Mouse (Mus musculus) intestine, embryonic 16.5 days (tissue): ENCODE results near the gene Hfe2. TPM values are rescaled to one million over a fixed set of nuclear protein-coding genes. Genes with fewer than 3 reads are reported as not detected.

ENCODE experiments used
- ATAC-seq: fragments of 200-750 bp; cut with Nextera tagmentation; 2 replicates; pipeline ENCODE4 v1.8.0; 2017; ENCODE audit warnings: moderate TSS enrichment, moderate library complexity
- H3K27ac ChIP-seq: fragments of 300-500 bp; sonication (generic); 2 replicates; pipeline ENCODE4 v1.5.1; 2014; ENCODE audit warnings: mild to moderate bottlenecking, low read length
- H3K27me3 ChIP-seq: fragments of 300-500 bp; sonication (generic); replicated peaks from 2 replicates; pipeline ENCODE4 v1.6.1; 2014; ENCODE audit warnings: low read length, control low read depth, mixed read lengths; ENCODE audit not compliant: control insufficient read depth, insufficient read depth
- H3K36me3 ChIP-seq: fragments of 300-500 bp; sonication (generic); 2 replicates; pipeline ENCODE4 v1.6.1; 2014; ENCODE audit warnings: low read length, control low read depth; ENCODE audit not compliant: control insufficient read depth, insufficient read depth
- H3K4me1 ChIP-seq: fragments of 300-500 bp; sonication (generic); 2 replicates; pipeline ENCODE4 v1.6.1; 2014; ENCODE audit warnings: low read length, control low read depth, mixed read lengths; ENCODE audit not compliant: control insufficient read depth, insufficient read depth
- H3K4me2 ChIP-seq: fragments of 300-500 bp; sonication (generic); 2 replicates; pipeline ENCODE4 v1.6.1; 2014; ENCODE audit warnings: low read depth, low read length, control low read depth
- H3K4me3 ChIP-seq: fragments of 300-500 bp; sonication (generic); 2 replicates; pipeline ENCODE4 v1.5.1; 2014; ENCODE audit warnings: mild to moderate bottlenecking, low read length
- H3K9ac ChIP-seq: fragments of 300-500 bp; sonication (generic); 2 replicates; pipeline ENCODE4 v1.6.1; 2014; ENCODE audit warnings: low read depth, low read length
- H3K9me3 ChIP-seq: fragments of 300-500 bp; sonication (generic); 2 replicates; pipeline ENCODE4 v1.6.1; 2016; ENCODE audit warnings: low read length, control low read depth; ENCODE audit not compliant: control insufficient read depth
- WGBS: fragments of 180-500 bp; shearing (Covaris S2); extraction: QIAGEN DNeasy Blood & Tissue Kit; methylation state at CpG from one replicate; pipeline ENCODE4 v1.1.7; 2014; 5-methylcytosine and 5-hydroxymethylcytosine counted together
- polyA plus RNA-seq: library from polyadenylated mRNA; unstranded; fragments of >200 nt; fragmentation: Nextera tagmentation; extraction: Ambion mirVana; gene quantifications from 2 replicates; pipeline ENCODE4 v1.2.1, GENCODE M21; 2015

Gene Hfe2
- polyA plus RNA-seq, 1 experiment from 2014 or later, result 0.37 TPM

GRCm38 (mm10) chr3:96541328-96542078 is 16.5 kb downstream of the Hfe2 start:
- no peak overlapping the region for H3K9ac ChIP-seq

GRCm38 (mm10) chr3:96542554-96542953 is 17.6 kb downstream of the Hfe2 start:
- 79% methylated on average over 8 of the region's 8 CpGs for WGBS

More at GRCm38 (mm10) chr3:96541328-96542078, 16.5 kb downstream of the Hfe2 start:
- Histone ChIP-seq H3K4me2 (no peak overlapping the region), H3K4me3 (no peak overlapping the region), H3K4me1 (no peaks in the 10 kb centered on the region), H3K9me3 (no peaks in the 10 kb centered on the region), H3K27me3 (no peaks in the 10 kb centered on the region), H3K36me3 (no peaks in the 10 kb centered on the region), H3K27ac (no peak overlapping the region)
- ATAC-seq, result no peak
- 22% methylated on average over 14 of the region's 14 CpGs for WGBS

GRCm38 (mm10) chr3:96543345-96543744 is 18.4 kb downstream of the Hfe2 start:
- H3K27me3 ChIP-seq, result no peaks in the 10 kb centered on the region
- H3K36me3 ChIP-seq, result no peaks in the 10 kb centered on the region
- no peaks in the 10 kb centered on the region for H3K9me3 ChIP-seq
- no peak overlapping the region for H3K4me3 ChIP-seq
- 79% methylated on average over 11 of the region's 11 CpGs for WGBS
- no peak for ATAC-seq
- no peak overlapping the region for H3K27ac ChIP-seq
- H3K4me2 ChIP-seq, result no peak overlapping the region
- 0 out of 2 replicates have a peak, but pooled peaks cover 2% of the 10 kb centered on the region for H3K4me1 ChIP-seq
- no peak overlapping the region for H3K9ac ChIP-seq

More at GRCm38 (mm10) chr3:96542554-96542953, 17.6 kb downstream of the Hfe2 start:
- no peaks in the 10 kb centered on the region for H3K27me3 ChIP-seq
- no peaks in the 10 kb centered on the region for H3K9me3 ChIP-seq
- H3K4me2 ChIP-seq, result no peak overlapping the region
- H3K4me1 ChIP-seq, result 0 out of 2 replicates have a peak, but pooled peaks cover under 1% of the 10 kb centered on the region
- H3K4me3 ChIP-seq, result no peak overlapping the region
- no peak for ATAC-seq
- no peaks in the 10 kb centered on the region for H3K36me3 ChIP-seq
- H3K27ac ChIP-seq, result no peak overlapping the region
- no peak overlapping the region for H3K9ac ChIP-seq

- Histone ChIP-seq H3K4me1 (0 out of 2 replicates have a peak, but pooled peaks cover 2% of the 10 kb centered on the region), H3K27me3 (no peaks in the 10 kb centered on the region), H3K9me3 (no peaks in the 10 kb centered on the region), H3K36me3 (no peaks in the 10 kb centered on the region), H3K9ac (no peak overlapping the region), H3K4me3 (no peak overlapping the region), H3K27ac (no peak overlapping the region), H3K4me2 (no peak overlapping the region)
- 17% methylated on average over 1 of the region's 1 CpGs for WGBS
- no peak for ATAC-seq
These were observed 20.6 kb downstream of the Hfe2 start for GRCm38 (mm10) chr3:96545565-96545964.

- Histone ChIP-seq H3K9ac (0 out of 2 replicates have a peak overlapping the region, but pooled peaks have one; percentile 17), H3K27me3 (no peaks in the 10 kb centered on the region), H3K4me2 (peak overlapping the region; percentile 7; the same call in 1 of the 2 replicates), H3K9me3 (no peaks in the 10 kb centered on the region), H3K4me1 (peaks cover 7% of the 10 kb centered on the region; the same call in 1 of the 2 replicates), H3K4me3 (no peak overlapping the region), H3K27ac (no peak overlapping the region), H3K36me3 (no peaks in the 10 kb centered on the region)
- 41% methylated on average over 4 of the region's 4 CpGs for whole genome bisulfite sequencing
- no peak for ATAC-seq
These were observed 21.9 kb downstream of the Hfe2 start for GRCm38 (mm10) chr3:96546880-96547279.

GRCm38 (mm10) chr3:96547389-96547960 is 22.5 kb downstream of the Hfe2 start:
- 0 out of 2 replicates have a peak, but pooled peaks have one; percentile 51 for ATAC-seq
- Histone ChIP-seq H3K27ac (no peak overlapping the region), H3K4me1 (peaks cover 9% of the 10 kb centered on the region; the same call in 1 of the 2 replicates), H3K9ac (no peak overlapping the region), H3K9me3 (no peaks in the 10 kb centered on the region), H3K4me2 (peak overlapping the region; percentile 7; the same call in 1 of the 2 replicates), H3K4me3 (no peak overlapping the region), H3K36me3 (no peaks in the 10 kb centered on the region), H3K27me3 (no peaks in the 10 kb centered on the region)
- 9% methylated on average over 14 of the region's 14 CpGs for WGBS

GRCm38 (mm10) chr3:96548824-96549223 is 23.9 kb downstream of the Hfe2 start:
- Histone ChIP-seq H3K27ac (no peak overlapping the region), H3K36me3 (no peaks in the 10 kb centered on the region), H3K4me2 (no peak overlapping the region), H3K9me3 (no peaks in the 10 kb centered on the region), H3K27me3 (no peaks in the 10 kb centered on the region), H3K4me3 (no peak overlapping the region), H3K4me1 (peaks cover 9% of the 10 kb centered on the region; the same call in 1 of the 2 replicates), H3K9ac (no peak overlapping the region)
- WGBS, result 78% methylated on average over 7 of the region's 7 CpGs
- no peak for ATAC-seq

- Histone ChIP-seq H3K27me3 (no peaks in the 10 kb centered on the region), H3K4me2 (no peak overlapping the region), H3K9me3 (no peaks in the 10 kb centered on the region), H3K27ac (no peak overlapping the region), H3K4me1 (peaks cover 9% of the 10 kb centered on the region; the same call in 1 of the 2 replicates), H3K4me3 (no peak overlapping the region), H3K36me3 (no peaks in the 10 kb centered on the region), H3K9ac (no peak overlapping the region)
- no peak for ATAC-seq
- WGBS, result 81% methylated on average over 5 of the region's 5 CpGs
These were observed 24.4 kb downstream of the Hfe2 start for GRCm38 (mm10) chr3:96549346-96549745.

- ATAC-seq, result peak; percentile 19; the same call in 1 of the 2 replicates
- H3K4me2 ChIP-seq, result no peak overlapping the region
- H3K9ac ChIP-seq, result peak overlapping the region; percentile 3; the same call in 1 of the 2 replicates
These were observed 26.2 kb downstream of the Hfe2 start for GRCm38 (mm10) chr3:96551203-96551602.

More at GRCm38 (mm10) chr3:96551203-96551602, 26.2 kb downstream of the Hfe2 start:
- Histone ChIP-seq H3K9me3 (no peaks in the 10 kb centered on the region), H3K27me3 (no peaks in the 10 kb centered on the region), H3K27ac (no peak overlapping the region), H3K4me1 (peaks cover 24% of the 10 kb centered on the region), H3K36me3 (no peaks in the 10 kb centered on the region), H3K4me3 (no peak overlapping the region)
- 10% methylated on average over 8 of the region's 8 CpGs for WGBS
